Mouse (Mus musculus): ENCODE measurements around the gene Il34. TPM values are rescaled to one million over a fixed set of nuclear protein-coding genes. Genes with fewer than 3 reads are reported as not detected.
"Not testable (repeated sequence)": the region's sequence is repeated elsewhere in the genome, so short reads cannot be mapped to it uniquely, and the experiment has no call there.

Gene Il34
- total RNA-seq, 1 experiment from 2014 or later, result 38.6 TPM

DNA sequence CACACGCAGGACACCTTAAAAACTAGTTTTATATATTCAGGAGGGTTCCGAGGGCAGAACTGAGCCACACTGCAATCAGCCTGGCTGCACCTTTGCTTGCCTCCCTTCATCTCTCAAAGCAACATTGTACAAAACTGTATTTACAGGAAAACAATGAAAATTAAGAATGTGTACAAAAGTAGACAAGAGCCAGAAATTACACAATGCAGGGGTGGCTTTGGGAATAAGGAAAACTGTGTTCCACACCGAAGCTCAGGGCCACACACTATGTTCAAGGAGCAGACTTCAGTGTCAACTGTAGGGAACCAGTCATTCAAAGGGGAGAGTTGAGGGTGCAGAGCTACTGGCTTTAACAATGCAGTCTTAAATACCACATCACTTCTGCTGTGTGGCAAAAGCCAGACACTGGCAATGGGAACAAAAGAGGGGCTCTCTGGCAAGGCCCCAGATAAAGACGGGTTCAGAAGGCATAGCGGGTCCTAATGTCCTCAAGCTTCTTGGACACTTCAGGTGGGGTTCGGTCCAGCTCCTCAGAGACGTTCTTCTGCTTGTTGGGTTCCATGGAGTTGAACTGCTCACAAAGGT lies 4.8 kb upstream of the Il34 start:
- DNase-seq, result no peak

GRCm38 (mm10) chr8:110809831-110810230 lies 4.1 kb upstream of the Il34 start:
- no peak for DNase-seq

DNA sequence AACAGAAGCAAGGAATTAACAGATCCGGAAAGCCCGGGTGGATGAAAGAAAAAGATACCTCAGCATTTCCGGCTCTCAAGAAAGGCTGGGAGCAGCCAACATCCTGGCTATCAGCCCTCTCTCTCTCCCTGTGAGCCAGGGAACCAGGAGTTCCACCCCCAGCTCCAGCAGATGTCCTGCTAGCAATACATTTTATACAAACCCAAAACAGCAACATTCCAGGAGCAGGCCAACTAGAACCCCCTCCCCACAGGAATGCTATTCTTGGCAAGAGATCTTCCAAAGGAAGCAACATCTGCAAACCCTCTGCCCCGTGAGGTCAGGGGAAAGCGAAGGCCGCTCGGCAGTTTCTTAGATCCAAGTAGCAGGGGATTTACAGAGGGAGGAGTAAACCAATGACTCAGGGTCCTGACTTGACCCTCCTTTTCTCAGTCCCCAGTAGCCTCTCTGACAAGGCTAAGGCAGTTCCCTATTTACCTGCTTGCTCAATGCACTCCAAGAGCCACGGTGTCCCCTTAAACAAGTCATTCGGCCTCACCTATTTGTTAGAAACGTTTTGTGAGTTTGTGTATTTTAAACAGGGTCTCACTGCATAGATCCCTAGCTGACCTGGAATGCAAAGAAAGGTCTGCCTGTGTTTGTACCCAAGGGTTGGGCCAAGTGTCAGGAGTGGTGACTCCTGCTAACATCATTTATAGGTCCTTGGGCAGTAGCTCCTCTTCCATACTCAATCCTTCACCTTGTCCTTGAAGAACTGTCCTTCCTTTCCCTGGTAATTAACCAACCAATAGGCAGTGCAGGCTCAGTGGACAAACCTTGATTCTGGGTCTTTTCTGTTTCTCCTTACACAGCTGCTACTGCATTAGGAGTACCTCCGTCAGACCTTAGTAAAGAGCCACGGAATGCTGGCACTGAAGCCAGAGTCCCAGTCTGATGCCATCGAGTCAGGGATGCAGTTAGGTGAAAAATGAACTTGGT lies 3.1 kb upstream of the Il34 start:
- DNase-seq, result no peak

DNA sequence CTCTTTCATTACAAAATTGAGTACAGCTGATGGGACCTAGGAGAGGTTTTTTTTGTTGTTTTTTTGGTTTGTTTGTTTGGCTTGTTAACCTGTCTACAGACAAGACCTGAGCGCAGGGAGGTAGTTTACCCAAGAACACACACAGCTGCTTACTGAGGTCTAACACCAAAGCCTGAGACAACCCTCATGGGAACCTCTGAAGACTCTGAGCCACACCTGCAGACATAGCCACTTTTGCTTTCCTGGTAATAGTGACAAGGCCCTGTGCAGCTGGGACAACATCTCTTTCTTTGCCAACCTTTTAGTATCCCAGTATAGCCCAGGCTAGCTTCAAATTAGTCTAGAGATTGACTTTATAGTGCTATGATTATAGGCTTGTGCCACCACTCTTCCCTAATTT lies 422 bp upstream of the Il34 start:
- DNase-seq, result no peak

GRCm38 (mm10) chr8:110804825-110805514 lies 754 bp downstream of the Il34 start:
- DNase-seq, result no peak

DNA sequence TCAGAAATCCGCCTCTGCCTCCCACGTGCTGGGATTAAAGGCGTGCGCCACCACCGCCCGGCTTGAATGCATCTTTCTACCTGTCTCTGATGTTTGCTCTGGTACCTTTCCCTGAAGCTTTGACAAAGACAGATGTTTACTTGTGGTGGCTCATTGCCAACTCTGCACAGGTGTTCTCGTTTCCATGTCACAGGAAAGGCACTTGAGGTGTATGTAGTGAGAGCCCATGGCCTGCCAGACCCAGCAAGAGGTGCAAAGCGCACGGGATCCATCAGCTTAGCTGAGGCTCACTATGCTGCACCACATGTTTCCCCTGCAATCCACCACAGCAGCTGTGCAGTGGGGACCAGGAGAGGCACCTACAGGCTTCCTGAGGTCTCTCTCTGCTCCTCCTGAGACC lies 1.9 kb downstream of the Il34 start:
- no peak for DNase-seq

GRCm38 (mm10) chr8:110802988-110803387 lies 2.7 kb downstream of the Il34 start:
- no peak for DNase-seq

DNA sequence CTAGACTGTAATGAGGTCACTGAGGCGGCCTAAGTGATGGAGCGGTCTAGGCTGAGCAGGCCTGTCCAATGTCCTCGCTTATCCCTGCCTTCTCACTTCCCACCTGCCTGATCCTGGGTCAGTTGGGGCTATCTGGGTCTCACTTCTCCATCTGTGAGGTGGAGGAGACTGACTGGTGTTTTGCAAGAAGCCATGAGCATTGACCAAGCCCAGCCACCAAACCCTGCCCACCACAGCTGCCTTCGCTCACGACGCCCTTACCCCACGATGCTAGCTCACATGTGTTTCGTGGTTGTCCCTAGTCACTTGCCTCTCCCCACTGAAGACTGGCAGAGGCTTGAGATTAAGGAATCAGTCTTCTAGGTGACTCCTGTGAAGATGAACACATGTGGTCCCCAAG lies 8.6 kb downstream of the Il34 start:
- no peak for DNase-seq

- DNase-seq, result no peak
These were observed 11.3 kb downstream of the Il34 start for GRCm38 (mm10) chr8:110794363-110794965.

DNA sequence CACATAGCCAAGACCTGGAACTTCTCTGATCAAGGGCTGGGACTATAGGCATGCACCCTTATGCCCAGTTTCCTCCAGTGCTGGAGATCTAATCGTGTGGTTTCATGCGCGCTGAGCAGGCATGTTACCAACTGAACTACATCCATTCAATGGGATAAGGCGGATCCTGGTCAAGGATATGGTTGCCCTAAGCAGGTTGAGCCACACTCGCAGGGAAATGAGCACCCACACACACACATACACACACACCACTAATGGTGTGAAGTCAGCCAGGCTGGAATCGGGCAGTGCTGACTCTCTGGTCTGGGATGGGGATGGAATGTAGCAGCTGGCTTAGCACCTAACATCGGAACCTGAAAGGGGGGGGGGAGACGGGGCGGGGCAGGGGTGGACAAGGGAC lies 11.8 kb downstream of the Il34 start:
- no peak for DNase-seq

DNA sequence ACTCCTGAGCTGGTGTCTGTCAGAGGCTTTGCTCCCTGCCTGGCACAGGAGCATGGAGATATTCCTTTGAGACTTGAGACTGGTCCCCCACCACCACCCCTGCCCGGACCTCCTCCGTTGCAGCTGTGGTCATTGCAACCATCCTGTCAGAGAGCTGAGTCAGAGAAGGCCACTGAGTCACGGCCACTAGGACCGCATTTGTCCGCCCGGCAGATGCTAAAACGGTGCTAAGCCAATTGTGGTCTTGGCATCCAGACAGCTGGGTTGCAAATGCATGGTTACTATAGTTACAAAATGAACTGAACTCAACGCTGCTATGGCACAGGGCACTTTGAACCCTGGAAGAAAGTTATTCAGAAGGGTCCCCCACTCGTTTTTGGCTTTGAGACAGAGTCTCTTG lies 12.2 kb downstream of the Il34 start:
- no peak for DNase-seq

- DNase-seq, result no peak
These were observed 13.0 kb downstream of the Il34 start for GRCm38 (mm10) chr8:110792574-110793200.

DNA sequence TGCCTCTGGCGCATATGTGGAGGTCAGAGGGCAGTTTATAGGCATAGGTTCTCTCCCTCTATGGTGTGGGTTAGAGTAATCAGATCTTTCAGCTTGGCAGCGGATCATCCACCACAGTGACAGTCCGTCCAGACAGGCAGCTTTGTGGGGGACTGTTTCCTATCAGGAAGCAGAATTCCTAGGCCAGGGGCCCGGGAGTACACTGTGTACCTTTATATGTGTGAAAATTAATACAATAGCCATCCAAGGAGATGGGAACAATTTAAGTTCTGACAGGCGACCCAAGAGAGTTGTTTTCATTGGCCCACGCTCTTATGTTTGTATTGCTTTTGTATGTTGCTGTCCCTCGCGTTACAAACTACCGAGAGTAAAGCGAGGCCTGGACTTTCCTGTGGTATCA lies 14.6 kb downstream of the Il34 start:
- DNase-seq, result no peak

DNA sequence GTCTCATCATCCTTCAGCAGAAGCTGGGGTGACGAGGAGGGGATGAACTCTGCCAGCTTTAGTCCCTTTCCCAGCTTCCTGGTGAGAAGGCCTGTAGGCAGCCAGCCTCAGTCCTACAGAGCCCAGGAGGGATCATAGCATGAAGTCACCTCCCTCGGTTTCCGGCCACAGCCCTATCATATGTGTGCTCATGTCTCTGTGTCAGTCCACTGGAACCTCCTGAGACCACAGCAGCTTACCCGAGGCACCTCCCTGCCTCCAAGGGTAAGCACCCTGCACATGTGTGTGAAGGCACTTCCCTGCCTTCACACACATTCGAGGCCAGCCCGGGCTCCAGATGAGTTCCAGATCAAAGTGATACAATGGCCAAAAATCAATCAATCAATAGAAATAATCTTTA lies 15.5 kb downstream of the Il34 start:
- no peak for DNase-seq

- no peak for DNase-seq
These were observed 16.2 kb downstream of the Il34 start for GRCm38 (mm10) chr8:110789571-110789970.

DNA sequence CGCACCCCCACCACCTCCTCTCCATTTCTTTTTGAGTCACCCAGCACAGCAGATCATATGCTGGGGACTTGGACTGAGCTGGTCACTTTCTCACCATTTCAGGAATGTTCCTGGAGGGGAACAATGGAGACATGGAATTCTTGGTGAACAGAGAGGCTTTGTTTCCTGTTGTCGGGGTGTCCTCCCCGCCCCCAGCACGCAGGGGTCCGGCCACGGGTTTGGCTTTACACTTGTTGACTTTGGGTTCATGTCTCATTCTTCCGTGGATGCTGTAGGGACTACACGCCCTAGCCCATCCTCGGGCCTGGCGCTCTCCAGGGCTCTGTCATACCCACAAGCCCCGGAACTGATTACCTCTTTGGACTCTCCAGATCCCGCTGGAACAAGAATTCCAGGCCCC lies 16.7 kb downstream of the Il34 start:
- DNase-seq, result no peak

- no peak for DNase-seq
These were observed 18.2 kb downstream of the Il34 start for GRCm38 (mm10) chr8:110787411-110787954.

GRCm38 (mm10) chr8:110786934-110787333 lies 18.8 kb downstream of the Il34 start:
- DNase-seq, result no peak

- DNase-seq, result not testable (repeated sequence)
These were observed 19.2 kb downstream of the Il34 start for GRCm38 (mm10) chr8:110786501-110786900.

- no peak for DNase-seq
These were observed 20.4 kb downstream of the Il34 start for GRCm38 (mm10) chr8:110785366-110785765.

- DNase-seq, result no peak
These were observed 25.6 kb downstream of the Il34 start for GRCm38 (mm10) chr8:110779924-110780718.
